Mouse (Mus musculus) right cerebral cortex, adult 2 months (tissue): ENCODE data around the gene Zcchc13.
"Not testable (repeated sequence)": the region's sequence is repeated elsewhere in the genome, so short reads cannot be mapped to it uniquely, and the experiment has no call there.

ENCODE experiments used
- DNase-seq, 2 experiments: peaks; one replicate each; pipeline ENCODE4 v3.0.0; 2021 to 2022; ENCODE audit warnings: low spot score in 2 of 2

The Zcchc13 gene

GRCm38 (mm10) chrX:103638566-103638965 lies 8.2 kb downstream of the Zcchc13 start:
- no peak for DNase-seq

- no peak for DNase-seq
Measured at GRCm38 (mm10) chrX:103644301-103644700, 13.9 kb downstream of the Zcchc13 start.

DNA sequence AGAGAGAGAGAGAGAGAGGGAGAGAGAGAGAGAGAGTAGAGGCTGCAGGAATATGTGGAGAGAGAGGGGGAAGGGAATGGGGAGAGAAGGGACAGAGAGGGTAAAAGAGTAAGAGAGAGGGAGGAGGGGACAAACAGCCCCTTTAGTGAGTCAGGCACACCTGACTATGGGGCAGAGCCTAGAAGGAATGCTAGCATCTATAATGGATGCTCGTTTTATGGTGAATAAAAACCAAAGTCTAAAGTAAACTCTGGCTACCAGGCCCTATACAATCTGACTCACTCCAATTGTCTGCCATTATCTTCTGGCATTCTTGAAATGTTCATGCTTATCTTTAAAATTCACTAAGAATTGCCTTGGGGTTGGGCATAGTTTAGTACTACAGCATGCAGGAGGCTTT lies 21.7 kb downstream of the Zcchc13 start:
- DNase-seq = no peak

DNA sequence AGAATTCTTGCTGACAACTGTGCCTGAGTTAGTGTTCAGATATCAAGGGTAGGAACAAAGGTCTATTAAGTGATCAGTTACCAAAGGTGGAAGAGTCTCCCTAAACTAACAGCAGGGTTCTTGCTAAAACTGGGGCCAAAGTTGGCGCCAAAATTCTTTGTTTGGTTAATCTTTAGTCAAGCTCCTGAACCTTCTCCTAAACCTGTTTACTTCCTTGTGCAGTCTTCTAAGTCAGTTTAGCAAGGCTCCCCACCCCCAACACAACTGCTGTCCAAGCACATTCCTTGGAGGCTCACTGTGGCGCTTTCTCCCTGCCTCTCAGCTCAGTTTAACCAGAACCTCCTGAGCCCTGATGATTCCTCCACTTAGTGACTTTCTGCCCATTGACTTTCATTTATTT lies 22.6 kb downstream of the Zcchc13 start:
- no peak for DNase-seq

DNA sequence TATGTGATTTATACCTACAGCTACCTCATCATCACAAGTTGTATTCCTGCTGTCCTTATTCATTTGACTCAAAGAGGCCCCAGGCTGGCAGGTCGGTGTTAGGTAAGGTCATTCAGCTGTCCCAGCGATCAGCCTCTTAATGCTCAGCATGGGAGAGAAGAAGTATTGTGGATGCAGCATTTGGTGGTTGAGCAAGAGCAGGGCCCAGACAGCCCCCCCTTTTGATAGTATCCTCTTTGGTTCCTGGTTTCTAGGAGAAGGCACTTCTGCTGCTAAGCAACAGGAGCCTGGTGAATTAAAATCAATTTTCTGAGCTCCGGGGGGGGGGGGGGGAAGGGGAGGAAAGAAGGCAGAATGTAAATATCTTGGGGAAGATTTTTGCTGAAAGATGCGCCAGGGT lies 28.6 kb downstream of the Zcchc13 start:
- peak; percentile 4 to 14 for DNase-seq

DNA sequence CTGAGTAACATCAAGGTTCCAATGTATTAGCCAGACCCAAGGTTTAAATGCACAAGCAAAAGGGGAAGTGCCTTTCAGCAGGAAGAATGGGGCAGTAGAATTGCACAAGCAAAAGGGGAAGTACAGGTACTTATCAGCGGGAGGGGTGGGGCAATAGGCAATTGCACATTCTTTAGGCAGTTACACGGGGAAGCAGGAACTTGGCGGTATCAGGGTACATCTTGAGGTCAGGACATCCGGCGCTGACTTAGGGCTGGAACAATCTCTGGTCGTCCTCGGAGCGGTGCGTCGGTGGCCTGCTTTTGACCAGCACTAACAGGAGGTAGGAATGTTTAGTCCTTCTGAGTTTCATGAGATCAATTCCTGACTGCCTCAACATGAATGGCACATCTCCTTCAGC lies 34.1 kb downstream of the Zcchc13 start:
- DNase-seq = not testable (repeated sequence)

GRCm38 (mm10) chrX:103670245-103670644 lies 39.9 kb downstream of the Zcchc13 start:
- no peak for DNase-seq

DNA sequence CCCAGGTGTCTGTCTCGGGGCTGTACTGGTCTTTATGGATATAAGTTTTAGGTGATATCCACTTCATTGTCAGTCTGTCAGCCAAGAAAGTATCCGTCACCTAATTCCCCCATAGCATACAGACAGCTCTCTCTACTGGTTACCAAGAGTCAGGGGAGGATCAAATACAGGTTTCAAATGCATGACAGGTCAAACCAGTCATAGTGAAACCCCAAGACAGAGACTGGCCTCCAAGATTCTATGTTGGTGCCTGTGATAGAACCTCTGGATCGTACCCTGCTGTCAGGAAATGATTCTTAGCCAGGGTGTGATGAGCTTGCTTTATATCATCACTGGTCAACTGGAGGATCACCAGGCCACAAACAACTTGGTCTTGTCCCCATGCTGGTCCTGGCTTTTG lies 43.4 kb downstream of the Zcchc13 start:
- no peak for DNase-seq

- DNase-seq = no peak
Measured at GRCm38 (mm10) chrX:103674674-103675073, 44.3 kb downstream of the Zcchc13 start.
